Mouse (Mus musculus) cerebral cortex, adult 2 months (tissue): Measurements from ENCODE around the gene Nmi.

ENCODE experiments used
- WGBS: fragments of 180-500 bp; shearing (Covaris S2); methylation state at CpG from one replicate; pipeline ENCODE4 v1.1.7; 2018; 5-methylcytosine and 5-hydroxymethylcytosine counted together

The Nmi gene

DNA sequence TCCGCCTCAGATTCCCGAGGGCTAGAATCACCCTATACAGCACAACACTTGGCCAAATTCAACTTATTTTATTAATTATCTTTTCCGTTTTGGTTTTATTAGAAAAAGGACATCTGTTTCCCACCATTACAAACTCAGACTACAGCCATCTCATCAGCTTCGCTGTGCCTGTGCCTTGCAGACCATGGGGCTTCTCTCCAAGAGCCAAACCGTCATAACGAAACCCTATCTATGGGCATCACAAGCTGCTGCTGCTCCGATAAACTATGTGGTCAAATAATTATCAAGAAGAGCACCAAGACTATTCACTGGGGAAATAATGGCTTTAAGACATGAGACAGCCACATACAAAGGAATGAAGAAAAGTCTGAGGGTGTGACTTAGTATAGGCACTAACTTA, 31.5 kb downstream of the Nmi start:
- 93% methylated on average over 7 of the region's 7 CpGs for WGBS

DNA sequence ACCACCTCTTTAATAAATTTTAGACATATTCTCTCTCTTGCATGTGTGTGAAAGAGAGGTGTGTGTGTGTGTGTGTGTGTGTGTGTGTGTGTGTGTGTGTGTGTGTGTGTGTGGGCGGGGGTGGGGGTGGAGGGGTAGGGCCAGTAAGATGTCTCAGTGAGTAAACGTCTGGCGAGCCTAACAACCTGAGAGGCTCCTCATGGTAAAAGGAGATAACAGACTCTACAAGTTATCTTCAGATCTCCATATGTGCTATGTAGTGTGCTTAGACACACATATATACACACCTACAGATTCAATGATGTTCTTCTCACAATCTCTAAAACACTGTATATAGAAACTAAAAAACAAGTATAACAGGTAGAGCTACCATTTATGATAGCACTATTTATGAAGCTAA, 34.5 kb downstream of the Nmi start:
- WGBS = 56% methylated on average over 2 of the region's 3 CpGs

DNA sequence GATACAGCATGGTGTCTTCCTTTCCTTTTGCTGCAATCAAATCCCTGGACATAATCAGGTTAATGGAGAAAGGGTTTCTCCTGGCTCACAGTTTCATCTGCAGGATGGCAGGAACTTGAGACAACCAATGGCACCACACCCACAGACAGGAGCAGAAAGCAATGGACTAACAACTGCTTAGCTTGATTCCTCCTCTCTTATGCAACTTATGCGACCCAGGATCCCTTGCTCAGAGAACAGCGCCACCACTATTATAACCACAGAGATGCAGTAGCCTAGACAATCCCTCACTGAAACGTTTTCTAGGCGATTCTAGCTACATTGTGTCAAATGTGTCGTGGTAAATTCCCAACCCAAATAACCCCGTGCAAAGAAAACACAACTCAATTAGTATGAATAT, 36.3 kb downstream of the Nmi start:
- WGBS = 80% methylated on average over 6 of the region's 6 CpGs

DNA sequence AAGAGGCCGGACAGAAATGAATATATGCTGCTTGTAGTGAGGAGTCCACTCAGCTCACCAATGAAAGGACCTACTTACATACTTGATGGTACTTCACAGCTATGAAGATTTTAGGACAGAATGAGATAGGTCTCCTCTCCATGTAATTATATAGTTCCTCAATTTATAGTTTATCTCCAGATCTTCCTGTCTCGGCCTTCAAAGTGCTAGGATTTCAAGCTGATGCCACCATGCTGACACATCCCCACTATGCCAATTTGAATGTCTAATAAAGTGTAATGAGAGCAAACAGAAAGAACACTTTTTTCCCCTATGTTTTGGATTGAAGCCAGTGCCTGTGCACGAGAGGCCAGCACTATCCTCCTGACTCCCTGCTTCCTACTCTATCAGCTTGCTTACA, 36.7 kb downstream of the Nmi start:
- 82% methylated on average over 3 of the region's 3 CpGs for WGBS

DNA sequence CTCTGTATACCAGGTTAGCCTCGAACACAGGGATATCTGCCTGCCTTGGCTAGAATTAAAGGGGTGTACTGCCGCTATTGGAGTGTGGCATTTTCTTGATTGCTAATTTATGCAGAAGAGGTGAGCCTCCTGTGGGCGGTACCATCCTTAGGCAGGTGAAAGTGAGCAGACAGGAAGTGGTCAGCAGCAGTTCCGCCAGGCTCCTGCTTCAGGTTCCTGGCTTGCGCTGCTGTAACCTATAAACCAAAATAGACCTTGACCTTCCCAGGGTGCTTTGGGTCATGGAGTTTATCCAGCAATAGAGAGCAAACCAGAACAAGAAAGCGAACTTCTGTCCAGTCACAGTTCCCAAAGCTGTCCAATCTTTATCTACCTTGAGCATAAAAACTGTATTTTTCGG, 37.4 kb downstream of the Nmi start:
- 98% methylated on average over 7 of the region's 7 CpGs for WGBS

DNA sequence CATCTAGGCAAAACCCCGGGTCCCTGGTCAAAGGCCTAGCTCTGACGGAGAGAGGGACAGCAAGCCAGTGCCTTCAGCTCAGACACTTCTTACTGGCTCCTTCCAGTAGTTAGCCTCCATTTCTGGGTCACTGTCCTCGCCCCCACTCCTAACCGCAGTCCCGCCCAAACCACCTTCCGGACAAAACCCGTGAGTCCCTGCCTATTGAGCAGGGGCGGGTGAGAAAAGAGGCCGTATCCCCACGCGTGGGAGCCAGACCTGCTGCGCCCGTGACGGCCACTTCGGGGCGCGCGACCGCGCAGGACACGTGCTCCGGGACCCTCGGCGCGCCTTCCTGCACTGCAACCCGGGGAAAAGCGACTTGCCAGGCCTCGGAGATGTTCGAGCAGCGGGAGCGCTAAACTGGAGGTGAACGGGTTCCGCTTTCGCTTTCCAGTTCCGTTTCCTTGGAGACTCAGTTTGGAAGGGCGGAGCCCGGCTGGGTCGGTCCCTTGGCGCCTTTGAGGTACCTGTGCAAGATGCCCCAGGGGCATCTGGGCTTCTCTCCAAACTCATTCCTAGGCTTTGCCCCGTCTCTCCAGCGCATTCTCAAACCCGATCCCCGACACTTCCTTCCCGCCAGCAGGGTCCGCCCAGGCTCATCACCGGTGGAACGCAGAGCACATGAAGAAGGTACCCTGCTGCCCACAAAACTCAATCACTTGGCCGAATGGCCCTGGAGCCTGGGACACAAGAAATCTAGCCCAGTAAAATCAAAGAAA, 38.5 kb downstream of the Nmi start, which contains the start of gene Rbm43:
Rbm43 (minus strand) TSS at position 590 of the 761 bp plus-strand sequence.
- under 1% methylated on average over 48 of the region's 48 CpGs for WGBS

DNA sequence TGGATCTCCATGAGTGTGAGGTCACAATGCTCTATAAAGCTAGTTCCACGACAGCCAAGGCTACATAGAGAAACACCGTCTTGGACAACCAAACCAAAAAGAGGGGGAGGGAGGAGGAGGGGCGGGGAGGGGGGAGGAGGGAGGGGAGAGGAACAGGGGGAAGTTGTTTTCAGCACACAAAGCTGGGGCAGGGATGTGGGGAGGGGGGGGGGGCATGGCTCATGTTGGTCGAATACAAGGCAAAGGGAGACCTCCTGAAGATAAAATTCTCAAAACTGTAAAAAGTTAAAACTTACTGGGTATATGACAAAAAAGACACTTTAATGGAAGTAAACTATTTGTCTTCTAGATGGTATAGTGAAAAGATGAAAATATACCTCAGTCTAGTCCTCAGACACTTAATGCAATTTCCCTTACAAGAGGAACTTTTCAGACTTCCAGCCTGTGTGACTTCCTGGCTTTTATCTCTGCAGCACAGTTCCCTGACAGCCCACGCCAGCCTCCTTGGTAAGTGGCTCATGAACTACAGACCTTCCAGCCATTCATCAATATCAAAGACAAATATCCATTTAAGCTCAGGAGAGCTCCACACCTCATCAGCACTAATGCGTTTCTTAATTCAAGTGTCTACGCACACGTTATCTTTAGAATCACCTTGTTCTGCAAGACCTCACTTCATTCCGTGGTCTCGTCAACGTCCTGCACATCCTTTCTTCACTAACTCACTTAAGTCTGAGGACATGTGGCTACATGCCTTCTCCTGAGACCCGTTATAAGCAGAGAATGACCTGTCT, 39.8 kb downstream of the Nmi start:
- 68% methylated on average over 12 of the region's 12 CpGs for WGBS

DNA sequence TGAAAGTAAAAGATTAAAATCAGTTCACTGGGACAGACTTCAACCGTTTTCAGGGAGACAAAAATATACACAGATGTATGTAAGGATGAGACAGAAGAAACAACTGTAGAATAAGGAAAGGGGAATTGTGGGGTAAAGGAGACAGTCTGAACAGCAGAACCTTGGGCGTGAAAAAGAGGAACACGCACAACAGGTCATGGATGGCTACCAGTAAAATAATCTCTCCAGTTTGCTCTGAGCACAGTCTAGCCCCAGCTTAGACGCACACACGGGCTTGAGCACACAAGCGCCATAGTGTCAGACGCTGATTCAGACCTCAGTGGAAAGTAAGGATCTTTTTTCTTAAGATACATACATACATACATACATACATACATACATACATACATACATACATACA, 42.1 kb downstream of the Nmi start:
- 87% methylated on average over 7 of the region's 7 CpGs for WGBS

DNA sequence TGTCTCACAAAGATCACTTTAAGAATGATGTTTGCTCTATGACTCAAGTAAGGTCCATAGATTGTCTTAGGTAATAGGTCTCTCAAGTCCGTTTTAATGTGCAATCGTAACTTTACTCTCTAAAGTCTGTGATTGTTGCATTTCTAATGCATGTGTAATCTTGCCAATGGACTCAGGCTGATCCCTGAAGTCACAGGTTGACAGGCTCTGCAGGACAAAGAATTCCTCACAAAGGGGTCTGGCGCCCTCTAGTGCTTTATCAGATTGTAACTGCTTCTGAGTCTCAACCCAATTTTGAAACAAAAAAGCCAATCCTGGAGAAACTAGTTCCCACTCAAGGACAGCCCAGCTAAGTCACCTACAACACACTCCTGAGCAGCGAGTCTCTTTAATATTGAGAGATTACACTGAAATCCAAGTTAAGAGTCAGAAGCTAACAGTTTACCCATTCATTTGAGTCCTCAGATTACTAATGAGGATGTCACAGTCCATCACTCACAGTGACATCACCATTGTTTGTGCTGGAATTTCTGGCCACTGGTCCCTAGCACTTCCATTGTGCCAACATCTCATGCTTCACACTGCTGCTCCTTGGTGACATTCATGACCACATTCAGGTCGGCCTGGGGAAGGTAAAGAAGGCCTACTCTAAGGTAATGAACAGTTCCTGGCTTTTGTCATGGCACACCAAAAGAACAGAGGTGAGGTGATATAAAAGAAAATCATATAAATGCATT, 58.2 kb downstream of the Nmi start:
- WGBS = 17% methylated on average over 5 of the region's 5 CpGs

DNA sequence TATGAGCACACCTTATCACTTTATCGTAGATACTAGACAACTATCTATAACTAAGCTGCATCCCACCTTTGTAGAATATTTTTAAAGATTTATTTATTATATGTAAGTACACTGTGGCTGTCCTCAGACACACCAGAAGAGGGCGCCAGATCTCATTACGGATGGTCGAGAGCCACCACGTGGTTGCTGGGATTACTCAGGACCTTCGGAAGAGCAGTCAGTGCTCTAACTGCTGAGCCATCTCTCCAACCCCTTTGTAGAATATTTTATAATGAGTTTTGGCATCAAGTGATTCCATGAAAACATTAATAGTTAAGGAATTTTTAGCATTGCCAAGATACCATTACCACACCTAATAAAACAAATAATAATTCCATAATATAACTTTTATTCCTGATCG, 58.8 kb downstream of the Nmi start:
- 46% methylated on average over 7 of the region's 7 CpGs for WGBS

DNA sequence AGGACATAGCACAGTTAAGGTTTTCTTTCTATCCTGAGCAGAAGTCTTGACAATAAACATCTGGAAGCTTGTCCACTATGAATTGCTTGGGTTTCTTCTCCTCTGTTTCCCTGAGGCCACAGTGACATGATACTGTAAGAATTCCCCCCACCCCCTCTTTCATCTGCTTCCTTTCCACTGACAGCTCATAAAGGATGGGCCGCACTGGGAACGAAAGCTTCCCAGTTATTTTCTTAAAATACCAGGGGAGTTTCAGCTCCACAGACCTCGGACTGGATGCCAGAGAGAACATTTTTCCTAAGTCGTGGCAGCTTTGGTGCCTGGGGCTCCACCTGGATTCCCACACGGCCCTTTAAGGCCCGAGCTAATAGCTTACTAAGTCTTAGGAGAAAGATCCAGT, 60.6 kb downstream of the Nmi start:
- WGBS = 79% methylated on average over 6 of the region's 6 CpGs

DNA sequence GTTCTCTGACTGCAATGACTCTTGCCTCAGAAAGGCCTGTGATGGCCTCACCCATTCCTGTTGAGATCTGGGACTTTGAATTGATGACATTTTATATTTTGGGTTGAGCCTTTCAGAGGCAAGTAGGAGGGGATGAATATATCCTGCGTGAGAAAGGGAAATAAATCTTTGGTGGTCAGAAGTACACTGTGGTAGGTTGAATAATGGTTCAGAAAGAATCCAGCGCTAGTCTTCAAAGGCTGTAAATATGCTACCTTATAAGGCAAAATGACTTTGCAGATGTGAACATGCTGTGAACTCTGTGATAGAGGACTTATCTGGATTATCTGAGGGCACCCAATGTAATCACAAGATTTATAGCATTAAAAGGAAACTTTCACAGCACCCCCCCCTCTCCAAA, 61.4 kb downstream of the Nmi start:
- 94% methylated on average over 2 of the region's 2 CpGs for WGBS

DNA sequence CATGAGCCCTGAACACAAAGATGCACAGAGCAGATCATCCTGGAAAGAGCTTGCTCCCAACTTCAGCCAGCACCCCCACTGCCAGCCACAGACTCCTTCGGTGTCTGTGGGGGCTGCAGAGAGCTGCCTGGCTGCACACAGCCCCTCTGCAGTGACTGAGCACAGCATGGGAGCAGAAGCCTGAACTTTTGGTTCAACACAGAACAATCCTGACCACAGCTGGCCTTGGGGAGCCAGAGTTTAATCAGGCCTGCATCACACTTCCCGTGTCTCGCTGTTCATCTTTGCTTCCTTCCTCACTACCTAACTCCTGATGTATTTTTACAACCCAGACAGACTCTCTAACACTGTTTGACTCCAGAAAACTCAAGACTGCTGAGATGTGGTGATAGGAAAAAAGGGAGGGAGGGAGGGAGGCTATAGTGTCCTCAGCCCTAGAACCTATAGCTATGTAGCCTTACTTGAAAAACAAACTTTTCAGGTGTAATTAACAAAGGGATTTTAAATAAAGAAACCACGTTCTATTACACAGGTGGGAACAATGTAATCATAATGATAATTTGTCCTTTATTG, 65.7 kb downstream of the Nmi start:
- WGBS = 68% methylated on average over 4 of the region's 4 CpGs

DNA sequence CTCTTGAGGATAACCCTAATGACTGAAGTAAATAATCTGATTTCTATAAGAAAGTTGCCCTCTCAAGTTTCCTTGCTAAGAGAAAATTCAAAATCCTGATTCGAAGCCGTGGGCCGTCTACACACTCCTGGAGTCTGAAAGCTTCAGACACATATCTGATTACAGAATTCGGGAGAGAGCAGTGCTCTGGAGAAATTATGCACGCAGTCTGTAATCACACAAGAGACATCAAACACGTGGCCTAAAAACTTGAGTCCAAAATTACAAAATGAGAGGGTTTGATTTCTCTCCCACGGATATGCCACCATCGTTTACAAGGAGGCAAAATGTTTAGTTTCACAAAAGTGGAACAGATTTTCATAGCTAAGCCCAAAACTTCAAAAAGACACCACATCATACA, 67.7 kb downstream of the Nmi start:
- 55% methylated on average over 8 of the region's 8 CpGs for WGBS
